Mouse (Mus musculus) kidney, adult 2 months (tissue): ENCODE data around the gene Ccnl2.

Experiments used
- CTCF ChIP-seq: fragments of 200-500 bp; conservative IDR thresholded peaks from 2 replicates; pipeline ENCODE4 v1.5.1; 2011; ENCODE audit warnings: low read depth, mild to moderate bottlenecking, control low read depth, low read length, moderate library complexity, mixed read lengths; ENCODE audit not compliant: insufficient read depth, insufficient read length
- POLR2A ChIP-seq: fragments of 200-500 bp; IDR thresholded peaks from one replicate; pipeline ENCODE4 v1.6.1; 2011; ENCODE audit warnings: low read depth, low read length, control low read depth

DNA sequence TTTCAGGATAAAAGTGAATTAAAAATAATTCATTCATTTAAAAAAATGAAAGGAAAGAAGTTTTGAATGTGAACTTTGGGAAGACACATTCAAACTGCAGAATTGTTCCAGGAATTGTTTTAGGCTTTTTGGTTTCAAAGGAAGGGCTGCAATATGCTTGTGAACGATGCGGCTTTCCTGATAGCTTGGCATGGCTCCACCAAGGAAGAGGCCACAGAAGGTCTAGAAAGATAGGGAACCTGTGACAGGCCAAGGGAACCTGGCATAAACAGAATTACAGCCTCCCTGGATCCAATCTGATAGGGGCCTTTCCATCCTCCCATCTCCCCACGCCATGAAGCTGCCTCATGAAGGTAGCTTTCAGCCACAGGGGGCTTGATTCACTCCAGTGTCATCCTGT lies 24.0 kb upstream of the Ccnl2 start:
- TF ChIP-seq CTCF (no peak), POLR2A (no peak)
